Mouse (Mus musculus): Measurements from ENCODE around the gene Olfr159.

DNA sequence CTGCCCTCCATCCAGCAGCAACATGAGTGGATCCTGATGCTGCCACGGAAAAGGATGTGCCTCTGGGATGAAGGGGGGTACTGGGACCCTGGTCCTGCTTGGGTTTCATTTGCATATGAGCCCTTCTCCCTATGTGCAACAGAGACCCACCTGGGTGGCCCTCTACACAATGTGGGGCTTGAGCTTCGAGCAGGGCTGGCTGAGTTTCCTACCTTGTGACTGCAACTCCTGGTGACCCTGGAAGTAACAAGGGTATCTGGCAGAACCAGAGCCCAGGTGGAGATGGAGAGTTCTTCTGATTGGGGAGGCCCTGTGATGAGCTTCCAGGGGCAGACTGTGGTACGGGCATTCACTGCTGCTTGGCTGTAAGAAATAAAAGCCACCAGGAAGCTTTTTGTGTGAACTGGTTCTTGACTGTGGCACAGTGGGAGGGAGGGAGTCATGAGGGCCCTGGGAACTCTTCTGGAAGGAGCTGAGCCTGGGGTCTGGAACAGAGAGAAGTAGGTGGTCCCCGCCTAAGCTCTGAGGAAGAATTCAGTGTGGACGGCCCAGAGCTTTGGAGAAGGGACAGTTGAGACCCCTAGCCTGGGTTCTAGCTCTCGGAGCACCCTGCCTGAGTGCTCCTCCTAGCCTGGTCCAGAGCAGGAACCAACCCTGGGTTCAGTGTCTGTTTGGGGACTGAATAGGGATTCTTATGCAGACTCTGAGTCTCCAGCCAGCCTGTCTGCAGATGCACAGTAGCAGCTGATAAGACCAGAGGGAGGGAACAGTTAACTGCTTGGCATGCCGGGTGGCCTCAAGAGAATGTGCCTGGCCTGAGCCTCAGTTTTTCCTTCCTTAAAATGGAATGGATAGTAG lies 42.9 kb downstream of the Olfr159 start:
- no peak for TF ChIP-seq POLR2A (IDR thresholded peaks at IDR 0.05; ENCODE audit: low read depth, low read length)
- TF ChIP-seq CTCF (IDR thresholded peaks at IDR 0.05; ENCODE audit: extremely low read depth, insufficient read length, insufficient replicate concordance, low read depth, low read length): no peak
